Mouse (Mus musculus) intestine, embryonic 14.5 days (tissue): ENCODE data around the gene Parp12. TPM values are rescaled to one million over a fixed set of nuclear protein-coding genes. Genes with fewer than 3 reads are reported as not detected.

ENCODE experiments used
- polyA plus RNA-seq: library from polyadenylated mRNA; unstranded; fragments of >200 nt; fragmentation: Nextera tagmentation; extraction: Ambion mirVana; gene quantifications from 2 replicates; pipeline ENCODE4 v1.2.1, GENCODE M21; 2014

The Parp12 gene
- polyA plus RNA-seq, 1 experiment from 2014 or later = 10.1 TPM

Other genes starting within 250 kb of the Parp12 start
- 2.1 and 2.4 TPM in 2 replicates for gene Tbxas1, start 242.9 kb downstream of the Parp12 start, polyA plus RNA-seq
- gene Hipk2, start 242.2 kb downstream of the Parp12 start, polyA plus RNA-seq = 24.7 and 27.9 TPM in 2 replicates
- 5.7 and 6.2 TPM in 2 replicates for gene Kdm7a, start 88.4 kb upstream of the Parp12 start, polyA plus RNA-seq